Mouse (Mus musculus): ENCODE measurements around the gene Gm14403. TPM values are rescaled to one million over a fixed set of nuclear protein-coding genes. Genes with fewer than 3 reads are reported as not detected.
"Not testable (repeated sequence)": the region's sequence is repeated elsewhere in the genome, so short reads cannot be mapped to it uniquely, and the experiment has no call there.

The Gm14403 gene
- polyA plus RNA-seq, 1 experiment from 2014 or later, result 10.1 TPM

GRCm38 (mm10) chr2:177523674-177524073 is 25.7 kb downstream of the Gm14403 start:
- 88% methylated on average over 6 of the region's 6 CpGs for WGBS
- not testable (repeated sequence) for ATAC-seq (replicated peaks; ENCODE audit: insufficient number of reproducible peaks, low FRiP score, low TSS enrichment, low read depth)

DNA sequence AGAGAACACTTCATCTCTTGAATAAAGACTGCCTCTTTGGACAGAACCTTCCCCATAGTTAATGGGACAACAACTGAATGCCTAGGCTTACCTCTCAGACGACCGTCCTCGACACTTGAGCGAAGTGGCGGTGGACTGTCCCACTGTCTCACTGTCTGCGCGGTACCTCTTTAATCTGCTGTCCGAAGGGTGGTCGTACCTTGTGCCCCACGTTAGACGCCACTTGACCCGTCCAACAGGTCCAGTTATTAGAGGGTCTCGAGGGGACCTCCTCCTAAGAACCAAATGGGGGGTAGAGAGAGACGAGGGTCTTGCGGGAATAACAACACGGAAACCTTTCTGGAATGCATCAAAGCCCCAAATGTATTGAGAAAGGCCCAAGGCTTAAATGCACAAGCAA is 26.2 kb downstream of the Gm14403 start:
- H3K27me3 ChIP-seq (ENCODE audit: control insufficient read depth, insufficient read depth, low read length); H3K36me3 ChIP-seq (replicated peaks; ENCODE audit: control insufficient read depth, insufficient read depth, low read depth, low read length); DNase-seq (ENCODE audit: low spot score); H3K4me3 ChIP-seq (ENCODE audit: low read depth, low read length); H3K27ac ChIP-seq (replicated peaks; ENCODE audit: low read depth, low read length); H3K9ac ChIP-seq (replicated peaks; ENCODE audit: low read length); H3K4me1 ChIP-seq (ENCODE audit: control insufficient read depth, insufficient read depth, low read length); H3K9me3 ChIP-seq (replicated peaks; ENCODE audit: control insufficient read depth, low read length); H3K4me2 ChIP-seq (ENCODE audit: low read depth, low read length); ATAC-seq (replicated peaks; ENCODE audit: insufficient number of reproducible peaks, low FRiP score, low TSS enrichment, low read depth): not testable (repeated sequence)
- 96% methylated on average over 16 of the region's 16 CpGs for WGBS

More at GRCm38 (mm10) chr2:177523674-177524073, 25.7 kb downstream of the Gm14403 start:
- not testable (repeated sequence) for H3K9ac ChIP-seq (replicated peaks; ENCODE audit: low read length); H3K27me3 ChIP-seq (ENCODE audit: control insufficient read depth, insufficient read depth, low read length); H3K9me3 ChIP-seq (replicated peaks; ENCODE audit: control insufficient read depth, low read length); DNase-seq (ENCODE audit: low spot score); H3K36me3 ChIP-seq (replicated peaks; ENCODE audit: control insufficient read depth, insufficient read depth, low read depth, low read length); H3K4me3 ChIP-seq (ENCODE audit: low read depth, low read length); H3K4me2 ChIP-seq (ENCODE audit: low read depth, low read length); H3K27ac ChIP-seq (replicated peaks; ENCODE audit: low read depth, low read length); H3K4me1 ChIP-seq (ENCODE audit: control insufficient read depth, insufficient read depth, low read length)

DNA sequence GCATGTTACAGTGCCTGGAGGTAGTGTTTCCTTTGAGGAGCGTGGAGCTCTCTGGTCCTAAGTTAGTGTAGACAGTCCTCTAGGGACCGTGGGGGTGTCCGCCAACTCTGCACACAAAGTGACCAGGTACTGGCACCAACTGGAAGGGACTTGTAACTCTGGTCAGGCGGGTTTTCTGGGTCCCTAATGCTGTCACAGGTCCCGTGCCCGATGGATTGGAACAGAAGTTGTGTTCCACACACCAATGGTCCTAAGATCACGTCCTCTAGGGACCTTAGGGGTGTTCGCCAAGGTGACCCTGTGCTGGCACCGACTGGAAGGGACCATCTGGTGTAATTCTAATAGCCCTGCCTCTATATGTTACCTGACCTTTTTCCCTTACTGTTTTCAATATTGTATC is 37.9 kb downstream of the Gm14403 start:
- no peak for ATAC-seq (replicated peaks; ENCODE audit: insufficient number of reproducible peaks, low FRiP score, low TSS enrichment, low read depth)

GRCm38 (mm10) chr2:177537141-177537540 is 39.1 kb downstream of the Gm14403 start:
- not testable (repeated sequence) for H3K4me2 ChIP-seq (ENCODE audit: low read depth, low read length); H3K4me1 ChIP-seq (ENCODE audit: control insufficient read depth, insufficient read depth, low read length)
- 75% methylated on average over 2 of the region's 2 CpGs for WGBS

More for the DNA sequence above, 37.9 kb downstream of the Gm14403 start:
- no peaks in the 10 kb centered on the region for H3K4me1 ChIP-seq (ENCODE audit: control insufficient read depth, insufficient read depth, low read length)
- 80% methylated on average over 9 of the region's 9 CpGs for WGBS
- H3K27me3 ChIP-seq (ENCODE audit: control insufficient read depth, insufficient read depth, low read length), result no peaks in the 10 kb centered on the region
- no peak overlapping the region for H3K27ac ChIP-seq (replicated peaks; ENCODE audit: low read depth, low read length)
- H3K9ac ChIP-seq (replicated peaks; ENCODE audit: low read length), result no peak overlapping the region
- H3K9me3 ChIP-seq (replicated peaks; ENCODE audit: control insufficient read depth, low read length), result no peaks in the 10 kb centered on the region
- no peak overlapping the region for H3K4me2 ChIP-seq (ENCODE audit: low read depth, low read length)
- H3K36me3 ChIP-seq (replicated peaks; ENCODE audit: control insufficient read depth, insufficient read depth, low read depth, low read length), result no peaks in the 10 kb centered on the region
- H3K4me3 ChIP-seq (ENCODE audit: low read depth, low read length), result no peak overlapping the region
- no peak for DNase-seq (ENCODE audit: low spot score)

DNA sequence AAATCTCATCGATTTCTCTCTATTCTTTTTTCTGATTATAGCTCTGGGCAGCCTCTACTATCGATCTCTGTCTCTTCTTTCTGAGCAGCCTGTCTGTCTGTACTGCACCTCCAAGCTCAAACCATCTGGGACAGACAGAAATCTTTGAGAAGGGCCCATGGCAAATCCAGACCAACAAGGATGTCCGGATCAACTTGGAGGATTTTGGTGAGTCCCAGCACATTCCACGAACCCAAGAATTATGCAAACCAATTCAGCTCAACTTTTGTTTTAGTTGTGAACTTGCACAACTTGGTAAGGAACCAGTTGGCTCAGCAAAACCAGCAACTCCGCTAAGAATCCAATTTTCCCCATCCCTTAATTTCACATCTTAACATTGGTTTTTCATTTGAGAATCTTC is 39.7 kb downstream of the Gm14403 start:
- not testable (repeated sequence) for H3K9ac ChIP-seq (replicated peaks; ENCODE audit: low read length); H3K4me2 ChIP-seq (ENCODE audit: low read depth, low read length); H3K4me3 ChIP-seq (ENCODE audit: low read depth, low read length); ATAC-seq (replicated peaks; ENCODE audit: insufficient number of reproducible peaks, low FRiP score, low TSS enrichment, low read depth); H3K36me3 ChIP-seq (replicated peaks; ENCODE audit: control insufficient read depth, insufficient read depth, low read depth, low read length); H3K27ac ChIP-seq (replicated peaks; ENCODE audit: low read depth, low read length); H3K27me3 ChIP-seq (ENCODE audit: control insufficient read depth, insufficient read depth, low read length); H3K4me1 ChIP-seq (ENCODE audit: control insufficient read depth, insufficient read depth, low read length); DNase-seq (ENCODE audit: low spot score); H3K9me3 ChIP-seq (replicated peaks; ENCODE audit: control insufficient read depth, low read length)
- WGBS, result 77% methylated on average over 5 of the region's 5 CpGs

More at GRCm38 (mm10) chr2:177537141-177537540, 39.1 kb downstream of the Gm14403 start:
- not testable (repeated sequence) for H3K36me3 ChIP-seq (replicated peaks; ENCODE audit: control insufficient read depth, insufficient read depth, low read depth, low read length); DNase-seq (ENCODE audit: low spot score); H3K27me3 ChIP-seq (ENCODE audit: control insufficient read depth, insufficient read depth, low read length); H3K9ac ChIP-seq (replicated peaks; ENCODE audit: low read length); H3K9me3 ChIP-seq (replicated peaks; ENCODE audit: control insufficient read depth, low read length); H3K4me3 ChIP-seq (ENCODE audit: low read depth, low read length); ATAC-seq (replicated peaks; ENCODE audit: insufficient number of reproducible peaks, low FRiP score, low TSS enrichment, low read depth); H3K27ac ChIP-seq (replicated peaks; ENCODE audit: low read depth, low read length)

GRCm38 (mm10) chr2:177555261-177555660 is 57.2 kb downstream of the Gm14403 start:
- not testable (repeated sequence) for H3K27ac ChIP-seq (replicated peaks; ENCODE audit: low read depth, low read length); H3K4me2 ChIP-seq (ENCODE audit: low read depth, low read length); H3K9me3 ChIP-seq (replicated peaks; ENCODE audit: control insufficient read depth, low read length); DNase-seq (ENCODE audit: low spot score); H3K9ac ChIP-seq (replicated peaks; ENCODE audit: low read length); H3K4me1 ChIP-seq (ENCODE audit: control insufficient read depth, insufficient read depth, low read length); ATAC-seq (replicated peaks; ENCODE audit: insufficient number of reproducible peaks, low FRiP score, low TSS enrichment, low read depth); H3K4me3 ChIP-seq (ENCODE audit: low read depth, low read length); H3K36me3 ChIP-seq (replicated peaks; ENCODE audit: control insufficient read depth, insufficient read depth, low read depth, low read length); H3K27me3 ChIP-seq (ENCODE audit: control insufficient read depth, insufficient read depth, low read length)
- no CpG with 5 or more reads among the region's 1 CpGs for WGBS

Other genes starting within 250 kb of the Gm14403 start
- not detected in 2 replicates for gene Gm14409, start 231.2 kb upstream of the Gm14403 start, polyA plus RNA-seq (2014; fragmentation: Nextera tagmentation; extraction: Ambion mirVana)
- gene Gm14412, start 173.9 kb upstream of the Gm14403 start, polyA plus RNA-seq (2014; fragmentation: Nextera tagmentation; extraction: Ambion mirVana), result 0.63 and 0.79 TPM in 2 replicates
- 14.4 and 14.7 TPM in 2 replicates for gene Gm14418, start 99.9 kb upstream of the Gm14403 start, polyA plus RNA-seq (2014; fragmentation: Nextera tagmentation; extraction: Ambion mirVana)
- gene Zfp970, start 33.5 kb upstream of the Gm14403 start, polyA plus RNA-seq (2014; fragmentation: Nextera tagmentation; extraction: Ambion mirVana), result 14.3 and 17.5 TPM in 2 replicates
- gene Gm14406, start 80.0 kb downstream of the Gm14403 start, polyA plus RNA-seq (2014; fragmentation: Nextera tagmentation; extraction: Ambion mirVana), result not detected in 2 replicates